Mouse (Mus musculus) neural tube, embryonic 10.5 days (tissue): ENCODE measurements around the gene Zbtb24.

Experiments used
- DNase-seq: peaks from one replicate; pipeline ENCODE4 v3.0.0-alpha.2; 2017; ENCODE audit warnings: low spot score; ENCODE audit errors: extremely low spot score

The Zbtb24 gene

DNA sequence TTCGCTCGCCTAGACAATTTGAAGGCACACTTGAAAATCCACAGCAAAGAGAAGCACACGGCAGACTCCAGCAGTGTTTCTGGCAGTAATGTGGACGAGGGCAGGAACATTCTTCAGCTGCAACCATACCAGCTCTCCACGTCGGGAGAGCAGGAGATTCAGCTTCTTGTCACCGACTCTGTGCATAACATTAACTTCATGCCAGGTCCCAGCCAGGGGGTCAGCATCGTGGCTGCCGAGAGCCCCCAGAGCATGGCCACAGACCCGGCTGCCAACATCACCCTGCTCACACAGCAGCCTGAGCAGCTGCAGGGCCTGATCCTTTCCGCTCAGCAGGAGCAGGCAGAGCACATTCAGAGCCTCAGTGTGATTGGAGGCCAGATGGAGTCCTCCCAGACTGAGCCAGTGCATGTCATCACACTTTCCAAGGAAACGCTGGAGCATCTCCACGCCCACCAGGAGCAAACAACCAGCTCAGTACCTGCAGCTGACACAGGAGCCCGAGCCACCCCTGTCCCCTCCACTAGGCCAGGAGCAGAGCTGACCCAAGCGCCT is 14.3 kb downstream of the Zbtb24 start:
- no peak for DNase-seq

DNA sequence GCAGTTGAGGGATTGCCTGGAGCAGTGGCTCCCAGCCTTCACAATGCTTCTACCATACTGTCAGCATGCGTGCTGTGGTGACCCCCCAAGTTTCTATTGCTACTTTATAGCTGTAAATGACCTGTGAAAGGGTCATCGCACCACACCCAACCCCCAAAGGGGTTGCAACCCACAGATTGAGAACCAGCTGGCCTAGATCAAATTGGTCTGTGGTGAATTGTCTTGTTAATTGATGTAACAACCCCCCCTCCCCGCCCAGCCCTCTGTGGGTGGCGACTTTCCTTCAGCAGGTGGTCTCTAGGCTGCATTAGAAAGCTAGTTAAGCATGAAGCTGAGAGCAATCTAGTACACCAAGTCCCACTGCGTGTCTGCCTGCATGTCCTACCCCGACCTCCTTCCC is 17.1 kb downstream of the Zbtb24 start:
- DNase-seq, result no peak

DNA sequence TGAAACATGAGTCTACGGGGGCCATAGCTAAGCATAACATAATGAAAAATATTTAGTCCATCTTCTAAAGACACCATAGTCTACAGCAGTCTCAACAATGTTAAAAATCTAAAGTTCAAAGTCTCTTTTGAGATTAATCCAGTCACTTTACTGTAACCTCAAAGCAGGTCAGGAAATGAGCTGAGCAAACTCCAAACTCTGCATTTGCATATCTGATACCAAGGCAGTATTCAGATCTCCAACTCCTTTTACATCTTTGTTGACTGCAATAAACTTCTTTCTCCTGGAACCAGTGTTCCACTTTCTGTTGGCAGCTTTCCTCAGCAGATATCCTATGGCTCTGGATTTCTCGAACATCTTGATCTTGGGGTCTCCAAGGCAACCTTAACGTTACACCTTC is 20.5 kb downstream of the Zbtb24 start:
- no peak for DNase-seq

DNA sequence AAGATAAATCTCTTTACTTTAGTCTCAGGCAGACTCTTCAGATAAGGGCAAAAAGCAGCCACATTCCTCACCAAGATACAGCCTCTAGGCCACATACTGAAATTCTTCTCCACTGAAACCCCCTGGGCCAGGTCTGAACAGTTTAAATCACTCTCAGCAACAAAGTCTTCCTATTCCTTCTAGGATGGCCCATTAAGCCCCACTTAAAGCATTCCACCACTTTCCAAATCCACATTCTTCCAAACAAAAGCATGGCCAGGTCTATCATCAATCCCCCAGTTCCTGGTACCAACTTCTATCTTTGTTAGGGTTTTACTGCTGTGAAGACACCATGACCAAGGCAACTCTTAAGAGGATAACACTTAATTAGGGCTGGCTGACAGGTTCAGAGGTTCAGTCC is 22.4 kb downstream of the Zbtb24 start:
- DNase-seq, result no peak

DNA sequence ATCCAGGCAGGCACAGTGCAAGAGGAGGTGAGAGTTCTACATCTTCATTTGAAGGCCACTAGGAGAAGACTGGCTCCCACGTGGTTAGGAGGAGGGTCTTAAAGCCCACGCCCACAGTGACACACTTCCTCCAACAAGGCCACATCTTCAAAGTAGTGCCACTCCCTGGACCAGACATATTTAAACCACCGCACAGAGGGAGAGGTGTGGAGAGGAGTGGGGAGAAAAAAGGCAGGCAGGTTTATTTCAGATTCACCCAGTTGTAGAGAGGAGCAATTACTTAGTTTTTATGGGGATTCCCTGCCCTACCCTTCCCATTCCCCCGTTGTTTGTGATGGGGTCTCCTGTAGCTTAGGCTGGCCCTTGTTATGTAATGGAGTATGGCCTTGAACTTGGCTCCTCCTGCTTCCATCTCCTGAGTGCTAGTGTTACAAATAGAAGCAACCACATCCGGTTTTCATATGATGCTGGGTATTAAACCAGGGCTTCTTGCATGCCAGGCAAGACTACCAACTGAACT is 22.8 kb downstream of the Zbtb24 start:
- DNase-seq, result no peak

DNA sequence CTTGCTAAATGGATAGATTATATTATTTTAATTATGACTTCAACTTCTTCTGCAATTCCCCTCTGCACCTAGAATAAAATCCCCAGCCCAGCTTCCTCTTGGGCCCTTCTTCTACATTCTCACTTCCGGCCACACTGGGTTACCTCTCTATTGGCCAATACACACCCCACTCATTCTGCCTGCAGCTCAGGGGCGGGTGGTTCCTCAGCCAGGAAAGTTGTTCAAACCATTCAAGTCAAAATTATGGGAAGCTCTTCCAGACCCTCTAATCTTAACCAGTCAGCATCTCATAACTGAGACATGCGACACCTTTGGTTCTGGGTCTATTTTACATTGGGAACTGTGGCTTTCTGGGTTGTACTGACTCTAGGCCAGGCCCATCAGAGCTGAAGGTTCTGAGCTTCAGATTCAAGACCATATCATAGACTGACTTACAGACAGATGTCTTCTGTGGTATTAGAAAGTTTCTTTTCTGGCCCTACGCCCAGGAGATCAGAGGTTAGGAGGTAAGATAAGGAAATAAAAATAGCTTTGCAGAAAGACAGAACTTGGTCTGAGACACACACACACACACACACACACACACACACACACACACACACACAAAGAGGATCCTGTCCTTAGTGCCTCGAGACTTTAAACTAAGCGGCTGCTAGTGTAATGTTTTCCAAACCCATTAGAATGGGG is 23.7 kb downstream of the Zbtb24 start:
- DNase-seq, result no peak

DNA sequence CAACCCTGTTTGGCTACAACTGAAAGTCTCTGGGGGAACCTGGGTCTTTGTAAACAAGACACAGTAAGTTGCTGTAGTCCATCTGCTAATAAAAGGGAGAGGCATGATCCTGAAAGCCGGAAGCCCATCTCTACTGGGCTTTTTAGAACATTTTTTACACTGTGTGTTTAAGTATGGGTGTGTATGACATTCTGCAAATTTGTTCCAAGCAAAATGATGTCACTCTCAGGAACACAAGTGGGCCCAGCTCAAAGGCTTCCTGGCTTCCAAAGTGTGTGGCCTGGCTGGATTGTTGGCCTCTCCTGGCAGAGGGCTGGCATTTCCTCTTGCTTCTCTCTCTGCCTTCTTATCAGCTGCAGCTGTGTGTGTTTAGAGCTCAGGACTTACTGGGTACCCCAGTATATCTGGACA is 24.8 kb downstream of the Zbtb24 start:
- no peak for DNase-seq

DNA sequence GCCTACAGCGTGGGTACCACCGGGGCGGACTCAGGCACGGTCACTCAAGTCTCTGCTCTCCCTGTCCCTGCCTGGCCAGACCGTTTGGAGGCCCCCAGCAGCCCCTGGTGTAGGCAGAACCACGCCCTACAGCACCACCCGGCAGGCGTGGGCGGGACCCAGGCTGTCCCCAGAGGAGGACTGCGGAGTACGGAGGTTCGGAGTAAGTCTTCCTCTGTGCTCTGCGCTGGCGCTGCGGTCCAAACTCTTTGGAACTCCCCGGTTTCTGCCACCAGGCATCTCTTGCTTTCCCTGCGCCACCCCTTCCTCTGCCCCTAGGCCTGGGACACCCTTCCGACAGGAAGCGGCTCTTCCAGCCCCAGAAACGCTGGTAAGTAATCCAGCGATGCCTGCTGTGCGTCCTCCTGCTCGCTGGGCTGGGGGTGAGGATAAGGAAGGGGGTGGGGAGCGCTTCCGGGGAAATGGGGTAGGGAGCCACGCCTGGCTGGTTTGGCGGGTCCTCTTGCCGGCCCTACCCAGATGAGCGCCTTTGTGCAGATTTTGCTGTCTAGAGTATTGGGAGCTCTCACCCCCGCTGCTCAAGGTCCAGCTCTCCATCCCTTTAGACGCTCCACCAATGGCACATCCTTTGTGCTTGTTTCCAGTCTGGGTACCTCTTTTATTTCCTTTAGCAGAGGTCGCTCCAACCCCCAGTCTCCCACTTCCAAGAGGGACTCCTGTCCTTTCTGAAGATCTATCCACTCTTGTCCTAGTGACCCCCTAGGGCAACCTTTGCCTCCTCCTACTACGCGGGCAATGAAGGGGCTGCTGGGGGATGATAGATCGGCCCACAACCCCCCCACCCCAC is 26.2 kb downstream of the Zbtb24 start, which contains the start of gene Mical1:
Gene Mical1 (plus strand): TSS at position 144 of the 847 bp plus-strand sequence.
- DNase-seq, result peak; percentile 82

DNA sequence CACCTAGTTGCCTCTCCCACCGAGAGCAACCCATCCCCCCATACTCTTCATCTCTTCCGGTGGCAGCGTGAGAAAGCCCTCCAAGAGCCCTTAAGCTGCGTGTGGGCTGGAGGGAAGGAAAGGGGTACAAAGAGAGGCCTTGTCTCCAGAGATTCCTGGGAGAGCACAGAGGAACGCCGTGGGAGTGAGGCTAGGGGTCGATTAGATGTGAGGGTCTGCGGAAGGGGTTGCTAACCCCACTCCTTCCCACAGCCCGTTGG is 26.8 kb downstream of the Zbtb24 start:
- DNase-seq, result no peak

DNA sequence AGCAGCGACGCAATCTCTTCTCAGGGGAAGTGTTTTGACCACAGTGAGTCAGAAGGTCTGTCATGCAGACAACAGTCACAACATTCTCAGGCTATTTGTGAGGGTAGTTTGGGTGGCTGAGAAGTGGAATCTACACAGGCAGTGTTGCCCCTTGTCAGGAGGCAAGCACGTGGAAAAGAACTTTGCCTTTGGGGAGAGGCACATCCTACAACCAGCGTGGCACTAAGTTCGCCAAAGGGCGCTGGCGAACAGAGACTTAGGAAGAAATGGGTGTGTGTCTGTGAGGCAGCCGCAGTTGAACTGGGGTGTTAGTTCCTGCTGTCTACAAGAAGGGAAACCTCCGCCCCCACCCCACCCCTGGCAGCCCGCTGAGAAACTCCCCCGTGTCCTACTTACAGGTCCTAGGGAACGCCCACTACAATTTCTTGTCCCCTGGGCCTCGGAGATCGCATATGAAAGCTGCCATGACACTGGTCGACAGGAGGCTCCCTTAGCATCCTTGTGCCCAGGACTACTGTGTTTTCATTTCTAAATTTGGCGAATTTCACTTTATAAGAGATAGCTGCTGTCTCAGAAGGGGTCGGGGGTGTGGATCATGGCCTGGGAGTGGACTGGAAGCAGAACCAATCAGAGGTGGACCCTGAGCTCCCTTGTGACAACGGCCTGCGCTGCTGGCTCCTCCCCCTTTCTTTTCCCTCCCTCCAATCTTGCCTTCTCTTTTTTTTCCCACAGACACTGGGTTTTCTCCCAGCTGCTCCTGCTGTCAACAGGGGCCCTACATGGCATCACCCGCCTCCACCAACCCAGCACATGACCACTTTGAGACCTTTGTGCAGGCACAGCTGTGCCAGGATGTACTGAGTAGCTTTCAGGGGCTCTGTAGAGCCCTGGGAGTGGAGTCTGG is 27.3 kb downstream of the Zbtb24 start:
- peak; percentile 61 for DNase-seq

DNA sequence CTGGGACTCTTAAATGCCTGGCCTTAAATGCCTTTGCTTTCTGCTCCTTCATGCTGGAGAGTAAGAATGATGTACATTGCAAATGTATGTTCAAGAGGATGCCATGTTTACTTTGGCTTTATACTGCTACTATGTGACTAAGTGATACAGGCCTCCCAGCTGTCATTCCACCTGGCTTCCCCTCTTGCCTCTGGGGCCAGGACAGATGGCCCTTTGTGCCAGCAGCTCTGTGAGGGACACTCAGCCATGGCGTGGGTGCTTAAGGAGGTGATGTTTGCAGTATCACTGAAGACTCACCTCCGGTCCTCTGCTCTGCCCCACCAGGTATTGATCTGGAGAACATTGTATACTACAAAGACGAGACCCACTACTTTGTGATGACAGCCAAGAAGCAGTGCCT is 29.8 kb downstream of the Zbtb24 start:
- no peak for DNase-seq

DNA sequence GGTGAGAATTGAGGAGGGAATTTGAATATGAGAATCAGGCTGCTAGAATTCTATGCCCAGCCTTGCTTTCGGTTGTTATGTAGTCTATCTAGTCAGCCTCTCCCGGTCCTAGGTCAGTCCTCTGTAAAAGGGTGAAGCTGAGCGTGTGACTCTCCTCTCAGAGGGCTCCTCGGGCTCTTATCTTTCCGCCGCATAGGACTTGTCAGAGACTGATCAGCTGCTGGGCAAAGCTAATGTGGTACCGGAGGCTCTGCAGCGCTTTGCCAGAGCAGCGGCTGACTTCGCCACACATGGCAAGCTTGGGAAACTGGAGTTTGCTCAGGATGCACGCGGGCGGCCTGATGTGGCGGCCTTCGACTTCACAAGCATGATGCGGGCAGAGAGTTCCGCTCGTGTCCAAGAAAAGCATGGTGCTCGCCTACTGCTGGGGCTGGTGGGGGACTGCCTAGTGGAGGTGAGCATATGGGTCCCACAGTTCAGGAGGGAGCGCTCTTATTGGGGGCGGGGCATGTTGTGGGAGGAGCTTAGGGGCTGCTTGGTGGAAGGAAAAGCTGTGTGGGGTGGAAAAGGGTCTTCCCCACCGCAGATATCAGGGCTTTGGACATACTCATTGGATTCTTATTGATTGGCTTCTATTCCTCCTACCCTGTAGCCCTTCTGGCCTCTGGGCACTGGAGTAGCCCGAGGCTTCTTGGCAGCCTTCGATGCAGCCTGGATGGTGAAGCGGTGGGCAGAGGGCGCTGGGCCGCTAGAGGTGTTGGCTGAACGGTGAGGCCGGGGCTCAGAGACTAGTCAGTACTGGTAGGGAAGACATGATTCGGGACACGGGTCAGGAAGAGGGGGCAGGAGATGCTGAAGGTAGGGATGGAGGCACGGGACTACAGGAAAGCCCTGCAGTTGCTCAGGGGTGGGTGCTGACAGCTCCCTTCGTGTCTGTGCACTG is 31.0 kb downstream of the Zbtb24 start:
- no peak for DNase-seq

DNA sequence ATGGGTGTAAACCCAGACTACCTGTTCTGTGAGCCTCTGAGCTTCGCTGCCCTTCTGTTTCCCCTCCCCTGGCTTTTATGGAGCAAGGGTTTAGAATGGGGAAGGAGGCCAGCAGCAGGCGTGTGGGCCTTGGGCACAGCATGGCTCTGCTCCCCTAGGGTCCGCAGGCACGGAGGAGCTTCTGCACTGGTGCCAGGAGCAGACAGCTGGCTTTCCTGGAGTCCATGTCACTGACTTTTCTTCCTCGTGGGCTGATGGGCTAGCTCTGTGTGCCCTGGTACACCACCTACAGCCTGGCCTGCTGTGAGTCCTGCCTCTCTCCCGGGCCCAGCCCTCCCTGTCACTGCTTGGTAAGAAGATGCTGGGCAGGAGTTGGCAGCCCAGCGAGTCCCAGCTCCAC is 32.3 kb downstream of the Zbtb24 start:
- no peak for DNase-seq

DNA sequence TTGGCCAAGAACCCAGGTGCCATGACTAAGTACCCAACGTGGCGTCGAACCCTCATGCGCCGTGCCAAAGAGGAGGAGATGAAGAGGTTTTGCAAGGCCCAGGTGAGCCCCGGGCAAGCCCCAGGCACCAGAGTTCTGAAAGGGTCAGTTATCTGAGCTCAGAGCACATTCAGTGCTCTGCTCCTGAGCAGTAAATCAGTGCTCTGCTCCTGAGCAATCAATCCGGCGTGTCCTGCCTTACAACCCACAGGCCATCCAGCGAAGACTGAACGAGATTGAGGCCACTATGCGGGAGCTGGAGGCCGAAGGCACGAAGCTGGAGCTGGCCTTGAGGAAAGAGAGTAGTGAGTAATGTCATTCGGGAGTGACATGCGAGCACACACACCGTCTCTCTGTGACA is 35.6 kb downstream of the Zbtb24 start:
- no peak for DNase-seq

DNA sequence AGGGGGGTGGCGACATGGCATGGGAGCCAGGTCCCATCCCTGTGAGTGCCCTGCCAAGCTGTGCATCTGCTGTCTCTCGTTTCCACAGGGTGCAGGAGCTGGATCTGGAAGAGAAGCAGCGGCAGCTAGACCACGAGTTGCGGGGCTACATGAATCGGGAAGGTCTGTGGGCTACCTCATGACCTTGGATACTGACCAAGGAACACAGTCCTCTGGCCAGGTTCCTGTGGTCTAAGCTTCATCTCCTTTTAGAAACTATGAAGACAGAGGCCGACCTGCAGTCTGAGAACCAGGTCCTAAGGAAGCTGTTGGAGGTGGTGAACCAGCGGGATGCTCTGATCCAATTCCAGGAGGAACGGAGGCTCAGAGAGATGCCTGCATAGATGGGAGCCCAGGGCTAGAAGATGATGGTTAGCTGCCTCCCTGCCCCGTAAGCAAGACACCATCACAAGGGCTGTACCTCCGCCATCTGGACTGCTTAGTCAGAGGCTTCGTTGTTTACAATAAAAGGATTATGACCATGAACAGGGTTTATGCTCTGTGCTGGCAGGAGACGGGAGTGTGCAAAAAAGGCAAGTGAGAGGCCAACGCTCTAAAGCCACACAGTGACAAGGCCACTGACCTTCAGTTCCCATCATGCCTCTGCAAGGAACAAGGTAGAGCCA is 36.5 kb downstream of the Zbtb24 start:
- DNase-seq, result no peak

DNA sequence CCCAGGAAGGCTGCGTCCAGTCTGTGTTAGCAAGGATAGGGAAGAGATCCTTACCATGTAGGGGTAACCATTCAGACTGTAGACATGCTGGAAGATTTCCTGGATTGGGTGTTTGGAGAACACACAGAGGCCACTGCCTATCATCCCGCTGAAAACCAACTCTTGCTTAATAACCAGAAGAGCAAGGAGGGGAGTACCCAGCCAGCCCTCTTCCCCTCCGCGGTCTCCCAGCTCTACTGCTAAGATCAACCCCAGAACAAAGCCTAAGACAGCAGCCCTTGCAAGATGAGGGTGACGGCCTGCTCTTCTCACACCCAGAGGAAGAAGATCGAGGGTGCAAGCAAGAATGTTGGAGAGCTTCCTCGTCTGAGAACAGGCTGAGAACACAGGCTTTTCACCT is 38.7 kb downstream of the Zbtb24 start:
- peak; percentile 31 for DNase-seq

DNA sequence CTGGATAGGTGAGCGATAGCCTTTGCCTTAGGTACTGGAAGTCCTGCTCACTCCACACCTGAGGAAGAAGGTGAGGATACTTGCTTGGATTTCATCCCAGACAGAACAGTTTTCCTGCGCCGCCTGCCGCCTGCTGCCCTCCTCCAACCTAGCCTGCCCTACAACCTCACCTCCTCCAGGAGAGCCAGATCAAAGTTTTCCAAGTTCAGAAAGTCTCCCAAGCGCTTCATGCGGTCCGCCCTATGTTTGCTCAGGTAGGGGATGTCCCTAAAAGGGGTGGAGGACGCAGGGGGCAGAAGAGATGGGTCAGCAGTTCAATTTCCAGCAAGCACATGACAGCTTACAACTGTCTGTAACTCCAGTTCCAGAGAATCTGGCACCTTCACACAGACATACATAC is 39.1 kb downstream of the Zbtb24 start:
- peak; percentile 21 for DNase-seq

DNA sequence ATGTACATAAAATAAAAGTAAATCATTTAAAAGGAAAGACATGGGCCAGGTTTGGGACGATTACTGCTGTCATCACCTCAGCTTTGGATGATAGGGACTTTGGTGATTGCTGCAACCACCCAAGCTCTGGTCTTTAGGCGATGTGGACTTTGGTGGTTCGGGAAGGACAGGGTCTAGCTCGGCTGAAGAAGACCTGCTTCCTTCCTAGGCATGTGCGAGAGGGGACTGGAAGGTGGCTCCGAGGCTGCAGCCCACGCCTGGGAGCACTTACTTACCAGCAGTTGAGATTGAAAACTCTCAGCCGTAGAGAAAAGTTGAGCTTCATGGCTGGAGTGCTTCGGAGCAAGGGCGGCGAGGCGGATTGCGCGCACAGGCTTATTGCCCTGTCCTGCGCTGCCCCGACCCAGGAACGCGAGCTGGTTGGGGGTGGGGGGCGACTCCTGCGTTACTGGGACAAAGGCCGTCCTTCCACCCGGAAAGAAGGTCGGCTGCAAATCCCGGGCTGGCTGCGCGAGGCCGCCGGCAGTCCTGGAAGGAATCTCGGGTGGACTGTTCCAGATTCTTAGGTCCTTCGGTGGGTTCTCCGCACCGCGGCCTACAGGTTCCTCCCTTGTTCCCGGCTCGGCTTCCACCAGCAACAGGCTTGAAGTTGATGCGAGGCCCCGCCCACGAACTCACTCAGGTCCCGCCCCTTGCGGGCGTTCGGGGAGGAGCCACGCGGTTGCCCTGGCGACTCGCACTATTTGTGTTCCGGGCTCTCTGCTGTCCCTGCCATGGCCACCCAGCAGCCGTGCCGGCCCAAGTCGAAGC is 39.7 kb downstream of the Zbtb24 start, which contains the start of the genes Smpd2 and Ppil6:
Gene Smpd2 (minus strand): TSS at position 662 of the 810 bp plus-strand sequence.
Gene Ppil6 (plus strand): TSS at position 732 of the 810 bp plus-strand sequence.
- DNase-seq, result peak; percentile 96

DNA sequence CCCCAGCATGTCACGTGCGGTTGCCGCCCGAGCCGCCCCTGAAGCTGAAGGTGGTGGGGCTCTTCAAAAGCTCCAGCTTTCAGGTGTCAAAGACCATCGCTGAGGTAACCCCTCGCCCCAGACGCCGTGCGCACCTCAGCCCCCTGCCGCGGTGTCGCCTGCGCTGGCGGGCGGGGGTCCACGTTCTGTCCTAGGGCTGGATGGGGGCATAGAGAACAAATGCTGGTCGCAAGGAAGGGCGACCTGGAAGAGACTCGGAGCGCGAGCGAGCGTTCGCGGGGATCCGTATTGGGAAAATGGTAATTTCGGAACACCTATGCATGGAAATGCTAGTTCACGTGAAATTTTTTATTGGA is 40.3 kb downstream of the Zbtb24 start:
- DNase-seq, result no peak
